Mouse (Mus musculus): Measurements from ENCODE around the gene Olfr937.

The Olfr937 gene

DNA sequence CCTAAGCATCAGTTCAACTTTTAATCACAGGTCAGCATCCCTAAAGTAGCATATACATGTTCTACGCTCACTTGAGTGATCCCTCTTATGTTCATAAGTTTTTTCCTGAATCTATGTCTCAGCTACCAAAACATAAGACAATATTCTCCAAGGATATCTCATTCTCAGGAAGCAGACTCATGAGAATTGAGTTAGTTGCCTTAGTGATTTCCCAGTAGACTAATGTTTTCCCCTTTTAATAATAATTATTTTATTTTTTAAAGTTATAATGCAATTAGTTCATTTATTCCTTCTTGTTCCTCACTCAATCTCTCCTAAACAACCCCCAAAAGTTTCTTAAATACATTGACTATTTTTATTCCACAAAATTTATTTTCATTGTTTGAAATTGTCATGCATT is at the start of gene Olfr937:
Olfr937 (minus strand) TSS at position 101 of the 400 bp plus-strand sequence.
- in situ Hi-C loops (cut with MboI; ENCODE audit: low pct_unique_long_range_greater_than_20kb in 1 of 2, low sequenced_read_pairs in 2 of 2, unreplicated experiment in 1 of 2): no loop called here

- in situ Hi-C loops (cut with MboI; ENCODE audit: low pct_unique_long_range_greater_than_20kb in 1 of 2, low sequenced_read_pairs in 2 of 2, unreplicated experiment in 1 of 2): no loop called here
Observed at GRCm38 (mm10) chr9:39078787-39079186, 14.0 kb upstream of the Olfr937 start, which contains the start of gene Olfr938. Gene Olfr938 (minus strand): TSS chr9:39078887.

- in situ Hi-C loops (cut with MboI; ENCODE audit: low pct_unique_long_range_greater_than_20kb in 1 of 2, low sequenced_read_pairs in 2 of 2, unreplicated experiment in 1 of 2): no loop called here
Observed at GRCm38 (mm10) chr9:39023277-39023676, 41.5 kb downstream of the Olfr937 start, which contains the start of gene Olfr146. Gene Olfr146 (minus strand): TSS chr9:39023377.

Measured in mouse embryonic stem cell (cell line).